Mouse (Mus musculus): ENCODE measurements around the gene Gpd1l. TPM values are rescaled to one million over a fixed set of nuclear protein-coding genes. Genes with fewer than 3 reads are reported as not detected.
"Not testable (repeated sequence)": the region's sequence is repeated elsewhere in the genome, so short reads cannot be mapped to it uniquely, and the experiment has no call there.

Gene Gpd1l
- 18.2 TPM in 2 replicates for polyA plus RNA-seq (2014; fragmentation: Nextera tagmentation; extraction: Ambion mirVana)

GRCm38 (mm10) chr9:114933723-114934171 is at the start of gene Gpd1l:
Gpd1l (minus strand) TSS chr9:114933987.
- H3K4me2 ChIP-seq, result peak within 1 kb of the TSS; percentile 98
- no peaks in the 10 kb centered on the region for H3K36me3 ChIP-seq (ENCODE audit: control insufficient read depth, insufficient read depth, low read length)
- no peaks in the 10 kb centered on the region for H3K27me3 ChIP-seq (replicated peaks; ENCODE audit: control insufficient read depth, insufficient read depth, low read length)
- ATAC-seq (replicated peaks; ENCODE audit: low FRiP score) (peak; percentile 99), DNase-seq (ENCODE audit: low spot score) (peak; percentile 97)
- peak within 1 kb of the TSS; percentile 68 for H3K9ac ChIP-seq (ENCODE audit: low read depth, low read length)
- H3K27ac ChIP-seq (ENCODE audit: low read depth, low read length), result peak within 1 kb of the TSS; percentile 66
- no peaks in the 10 kb centered on the region for H3K9me3 ChIP-seq (ENCODE audit: control insufficient read depth, low read length)
- WGBS, result under 1% methylated on average over 29 of the region's 30 CpGs
- peak within 1 kb of the TSS; percentile 84 for H3K4me3 ChIP-seq (ENCODE audit: low read depth, low read length)
- H3K4me1 ChIP-seq (replicated peaks; ENCODE audit: control insufficient read depth, insufficient read depth, low read length), result peaks cover 8% of the 10 kb centered on the region

- no peak within 1 kb of the TSS for H3K4me3 ChIP-seq (ENCODE audit: low read depth, low read length)
- ATAC-seq (replicated peaks; ENCODE audit: low FRiP score), result no peak
- H3K36me3 ChIP-seq (ENCODE audit: control insufficient read depth, insufficient read depth, low read length), result no peaks in the 10 kb centered on the region
- 90% methylated on average over 16 of the region's 16 CpGs for WGBS
- H3K27ac ChIP-seq (ENCODE audit: low read depth, low read length), result no peak within 1 kb of the TSS
- H3K9ac ChIP-seq (ENCODE audit: low read depth, low read length), result no peak within 1 kb of the TSS
- DNase-seq (ENCODE audit: low spot score), result no peak
- H3K4me2 ChIP-seq, result no peak within 1 kb of the TSS
- no peaks in the 10 kb centered on the region for H3K9me3 ChIP-seq (ENCODE audit: control insufficient read depth, low read length)
- no peaks in the 10 kb centered on the region for H3K4me1 ChIP-seq (replicated peaks; ENCODE audit: control insufficient read depth, insufficient read depth, low read length)
- H3K27me3 ChIP-seq (replicated peaks; ENCODE audit: control insufficient read depth, insufficient read depth, low read length), result peaks cover 30% of the 10 kb centered on the region
These were observed 49.0 kb upstream of the Gpd1l start, which contains the start of gene Rps27rt for GRCm38 (mm10) chr9:114982689-114983360. Rps27rt (minus strand) TSS chr9:114982739.

GRCm38 (mm10) chr9:114979969-114980368 is 46.2 kb upstream of the Gpd1l start:
- Histone ChIP-seq H3K4me1 (replicated peaks; ENCODE audit: control insufficient read depth, insufficient read depth, low read length) (no peaks in the 10 kb centered on the region), H3K4me3 (ENCODE audit: low read depth, low read length) (no peak overlapping the region), H3K4me2 (no peak overlapping the region), H3K27me3 (replicated peaks; ENCODE audit: control insufficient read depth, insufficient read depth, low read length) (peaks cover 44% of the 10 kb centered on the region), H3K36me3 (ENCODE audit: control insufficient read depth, insufficient read depth, low read length) (no peaks in the 10 kb centered on the region), H3K27ac (ENCODE audit: low read depth, low read length) (no peak overlapping the region), H3K9ac (ENCODE audit: low read depth, low read length) (no peak overlapping the region), H3K9me3 (ENCODE audit: control insufficient read depth, low read length) (no peaks in the 10 kb centered on the region)
- 55% methylated on average over 6 of the region's 6 CpGs for WGBS
- DNase-seq (ENCODE audit: low spot score) (no peak), ATAC-seq (replicated peaks; ENCODE audit: low FRiP score) (no peak)

- H3K4me1 ChIP-seq (replicated peaks; ENCODE audit: control insufficient read depth, insufficient read depth, low read length), result no peaks in the 10 kb centered on the region
- no peak within 1 kb of the TSS for H3K27ac ChIP-seq (ENCODE audit: low read depth, low read length)
- H3K4me2 ChIP-seq, result peak within 1 kb of the TSS; percentile 84
- no peaks in the 10 kb centered on the region for H3K9me3 ChIP-seq (ENCODE audit: control insufficient read depth, low read length)
- H3K36me3 ChIP-seq (ENCODE audit: control insufficient read depth, insufficient read depth, low read length), result no peaks in the 10 kb centered on the region
- ATAC-seq (replicated peaks; ENCODE audit: low FRiP score) (peak; percentile 64), DNase-seq (ENCODE audit: low spot score) (peak; percentile 67)
- peak within 1 kb of the TSS; percentile 55 for H3K9ac ChIP-seq (ENCODE audit: low read depth, low read length)
- H3K4me3 ChIP-seq (ENCODE audit: low read depth, low read length), result peak within 1 kb of the TSS; percentile 63
- under 1% methylated on average over 58 of the region's 86 CpGs for WGBS
- peaks cover 44% of the 10 kb centered on the region for H3K27me3 ChIP-seq (replicated peaks; ENCODE audit: control insufficient read depth, insufficient read depth, low read length)
These were observed 44.7 kb upstream of the Gpd1l start, which contains the start of gene Osbpl10 for GRCm38 (mm10) chr9:114978281-114979111. Osbpl10 (plus strand) TSS chr9:114978569.

- peak overlapping the region; percentile 63 for H3K4me3 ChIP-seq (ENCODE audit: low read depth, low read length)
- peak overlapping the region; percentile 55 for H3K9ac ChIP-seq (ENCODE audit: low read depth, low read length)
- no peak overlapping the region for H3K27ac ChIP-seq (ENCODE audit: low read depth, low read length)
- peaks cover 44% of the 10 kb centered on the region for H3K27me3 ChIP-seq (replicated peaks; ENCODE audit: control insufficient read depth, insufficient read depth, low read length)
- no peaks in the 10 kb centered on the region for H3K4me1 ChIP-seq (replicated peaks; ENCODE audit: control insufficient read depth, insufficient read depth, low read length)
- DNase-seq (ENCODE audit: low spot score) (peak; percentile 37), ATAC-seq (replicated peaks; ENCODE audit: low FRiP score) (peak; percentile 34)
- 8% methylated on average over 31 of the region's 31 CpGs for WGBS
- H3K36me3 ChIP-seq (ENCODE audit: control insufficient read depth, insufficient read depth, low read length), result no peaks in the 10 kb centered on the region
- peak overlapping the region; percentile 84 for H3K4me2 ChIP-seq
- H3K9me3 ChIP-seq (ENCODE audit: control insufficient read depth, low read length), result no peaks in the 10 kb centered on the region
These were observed 43.9 kb upstream of the Gpd1l start for GRCm38 (mm10) chr9:114977461-114978280.

GRCm38 (mm10) chr9:114966286-114966685 is 32.5 kb upstream of the Gpd1l start:
- H3K27me3 ChIP-seq (replicated peaks; ENCODE audit: control insufficient read depth, insufficient read depth, low read length); ATAC-seq (replicated peaks; ENCODE audit: low FRiP score); H3K9ac ChIP-seq (ENCODE audit: low read depth, low read length); H3K9me3 ChIP-seq (ENCODE audit: control insufficient read depth, low read length); H3K27ac ChIP-seq (ENCODE audit: low read depth, low read length); DNase-seq (ENCODE audit: low spot score); H3K4me2 ChIP-seq; H3K4me3 ChIP-seq (ENCODE audit: low read depth, low read length); H3K36me3 ChIP-seq (ENCODE audit: control insufficient read depth, insufficient read depth, low read length); H3K4me1 ChIP-seq (replicated peaks; ENCODE audit: control insufficient read depth, insufficient read depth, low read length): not testable (repeated sequence)
- WGBS, result 79% methylated on average over 7 of the region's 7 CpGs

GRCm38 (mm10) chr9:114964093-114964492 is 30.3 kb upstream of the Gpd1l start:
- Histone ChIP-seq H3K9ac (ENCODE audit: low read depth, low read length) (no peak overlapping the region), H3K27ac (ENCODE audit: low read depth, low read length) (no peak overlapping the region), H3K4me3 (ENCODE audit: low read depth, low read length) (no peak overlapping the region), H3K36me3 (ENCODE audit: control insufficient read depth, insufficient read depth, low read length) (no peaks in the 10 kb centered on the region), H3K27me3 (replicated peaks; ENCODE audit: control insufficient read depth, insufficient read depth, low read length) (no peaks in the 10 kb centered on the region), H3K9me3 (ENCODE audit: control insufficient read depth, low read length) (no peaks in the 10 kb centered on the region), H3K4me2 (no peak overlapping the region), H3K4me1 (replicated peaks; ENCODE audit: control insufficient read depth, insufficient read depth, low read length) (no peaks in the 10 kb centered on the region)
- no peak for DNase-seq (ENCODE audit: low spot score)
- ATAC-seq (replicated peaks; ENCODE audit: low FRiP score), result no peak
- 26% methylated on average over 3 of the region's 3 CpGs for WGBS

- no peak for DNase-seq (ENCODE audit: low spot score)
- no peak overlapping the region for H3K4me2 ChIP-seq
- H3K4me1 ChIP-seq (replicated peaks; ENCODE audit: control insufficient read depth, insufficient read depth, low read length), result no peaks in the 10 kb centered on the region
- no peak overlapping the region for H3K9ac ChIP-seq (ENCODE audit: low read depth, low read length)
- H3K27me3 ChIP-seq (replicated peaks; ENCODE audit: control insufficient read depth, insufficient read depth, low read length), result no peaks in the 10 kb centered on the region
- ATAC-seq (replicated peaks; ENCODE audit: low FRiP score), result no peak
- H3K27ac ChIP-seq (ENCODE audit: low read depth, low read length), result no peak overlapping the region
- H3K4me3 ChIP-seq (ENCODE audit: low read depth, low read length), result no peak overlapping the region
- WGBS, result 75% methylated on average over 6 of the region's 6 CpGs
- H3K36me3 ChIP-seq (ENCODE audit: control insufficient read depth, insufficient read depth, low read length), result no peaks in the 10 kb centered on the region
- H3K9me3 ChIP-seq (ENCODE audit: control insufficient read depth, low read length), result no peaks in the 10 kb centered on the region
These were observed 27.1 kb upstream of the Gpd1l start for GRCm38 (mm10) chr9:114960844-114961243.

All from liver, embryonic 11.5 days (tissue).